Mouse (Mus musculus): ENCODE results near the gene Fzr1. TPM values are rescaled to one million over a fixed set of nuclear protein-coding genes. Genes with fewer than 3 reads are reported as not detected.

Gene Fzr1
- total and polyA plus RNA-seq, 2 experiments from 2014 or later = 98.3 to 147 TPM

DNA sequence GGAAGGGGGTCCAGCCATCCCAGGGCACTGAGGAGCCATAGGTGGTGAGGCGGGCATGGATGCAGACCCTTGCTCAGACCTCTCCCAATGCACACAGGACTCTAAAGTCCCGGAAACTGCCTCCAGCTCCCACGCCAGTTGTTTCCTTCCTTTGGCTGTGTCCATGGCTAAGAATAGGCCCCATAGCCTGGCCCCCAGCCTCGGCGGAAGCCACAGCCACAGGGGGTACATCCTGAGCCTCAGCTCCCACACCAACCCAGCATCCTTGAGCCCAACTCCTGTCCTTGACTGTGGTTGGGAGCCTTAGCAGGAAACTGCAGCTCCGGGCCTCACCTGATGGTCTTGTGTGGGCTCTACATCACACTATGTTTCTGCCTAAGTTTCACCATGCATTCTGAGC lies 51.5 kb downstream of the Fzr1 start:
- Histone ChIP-seq H3K4me3 (ENCODE audit: low read depth, low read length) (no peak overlapping the region), H3K9me3 (ENCODE audit: low read length) (no peaks in the 10 kb centered on the region), H3K9ac (replicated peaks; ENCODE audit: low read length, poor library complexity, severe bottlenecking) (no peak overlapping the region), H3K4me1 (ENCODE audit: insufficient read depth, low read length) (no peaks in the 10 kb centered on the region), H3K4me2 (ENCODE audit: low read depth, low read length, poor library complexity, severe bottlenecking) (no peak overlapping the region), H3K27me3 (ENCODE audit: insufficient read depth, low read length) (no peaks in the 10 kb centered on the region), H3K36me3 (ENCODE audit: insufficient read depth, low read length) (peaks cover 54% of the 10 kb centered on the region), H3K27ac (ENCODE audit: low read depth, low read length) (no peak overlapping the region)
- DNase-seq (ENCODE audit: low spot score) (no peak), ATAC-seq (ENCODE audit: low FRiP score) (no peak)
- WGBS = 78% methylated on average over 6 of the region's 6 CpGs
- TF ChIP-seq CTCF (IDR thresholded peaks at IDR 0.05) = no peak

DNA sequence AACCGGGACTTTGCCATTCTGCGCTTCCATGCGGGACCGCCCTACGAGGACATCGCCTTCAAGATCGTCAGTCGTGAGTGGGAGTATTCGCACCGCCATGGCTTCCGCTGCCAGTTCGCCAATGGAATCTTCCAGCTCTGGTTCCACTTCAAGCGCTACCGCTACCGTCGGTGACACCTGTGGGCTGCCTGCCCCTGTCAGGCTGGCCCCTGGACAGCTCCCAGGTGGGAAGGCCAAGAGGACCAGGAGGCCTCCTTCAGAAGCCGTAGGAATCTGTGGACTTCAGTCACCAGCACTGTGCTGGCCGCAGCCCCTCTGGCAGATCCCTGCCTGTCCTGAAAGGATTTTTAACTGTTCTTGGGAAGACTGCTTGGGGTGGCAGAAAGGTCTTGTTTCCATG lies 52.5 kb downstream of the Fzr1 start:
- WGBS = 92% methylated on average over 18 of the region's 18 CpGs
- no peak for DNase-seq (ENCODE audit: low spot score)
- Histone ChIP-seq H3K27me3 (ENCODE audit: insufficient read depth, low read length) (no peaks in the 10 kb centered on the region), H3K27ac (ENCODE audit: low read depth, low read length) (no peak overlapping the region), H3K9me3 (ENCODE audit: low read length) (no peaks in the 10 kb centered on the region), H3K4me2 (ENCODE audit: low read depth, low read length, poor library complexity, severe bottlenecking) (no peak overlapping the region), H3K4me3 (ENCODE audit: low read depth, low read length) (no peak overlapping the region), H3K9ac (replicated peaks; ENCODE audit: low read length, poor library complexity, severe bottlenecking) (no peak overlapping the region), H3K36me3 (ENCODE audit: insufficient read depth, low read length) (peaks cover 54% of the 10 kb centered on the region), H3K4me1 (ENCODE audit: insufficient read depth, low read length) (no peaks in the 10 kb centered on the region)
- no peak for ATAC-seq (ENCODE audit: low FRiP score)
- no peak for TF ChIP-seq CTCF (IDR thresholded peaks at IDR 0.05)

DNA sequence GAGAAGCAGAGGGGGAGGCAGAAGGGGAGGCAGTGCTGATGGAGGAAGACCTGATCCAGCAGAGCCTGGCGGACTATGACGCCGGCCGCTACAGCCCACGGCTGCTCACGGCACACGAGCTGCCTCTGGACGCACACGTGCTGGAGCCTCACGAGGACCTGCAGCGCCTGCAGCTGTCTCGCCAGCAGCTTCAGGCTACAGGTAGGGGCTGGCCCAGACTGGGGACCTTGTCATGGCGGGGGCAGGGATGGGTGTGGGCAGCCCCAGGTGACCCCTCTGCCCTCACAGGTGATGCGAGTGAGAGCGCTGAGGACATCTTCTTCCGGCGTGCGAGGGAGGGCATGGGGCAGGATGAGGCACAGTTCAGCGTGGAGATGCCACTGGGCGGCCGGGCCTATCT lies 53.1 kb downstream of the Fzr1 start:
- no peak overlapping the region for H3K9ac ChIP-seq (replicated peaks; ENCODE audit: low read length, poor library complexity, severe bottlenecking)
- ATAC-seq (ENCODE audit: low FRiP score) (no peak), DNase-seq (ENCODE audit: low spot score) (no peak)
- H3K4me3 ChIP-seq (ENCODE audit: low read depth, low read length) = no peak overlapping the region
- no peak overlapping the region for H3K4me2 ChIP-seq (ENCODE audit: low read depth, low read length, poor library complexity, severe bottlenecking)
- no peaks in the 10 kb centered on the region for H3K9me3 ChIP-seq (ENCODE audit: low read length)
- 91% methylated on average over 17 of the region's 21 CpGs for WGBS
- peaks cover 54% of the 10 kb centered on the region for H3K36me3 ChIP-seq (ENCODE audit: insufficient read depth, low read length)
- no peaks in the 10 kb centered on the region for H3K4me1 ChIP-seq (ENCODE audit: insufficient read depth, low read length)
- no peak overlapping the region for H3K27ac ChIP-seq (ENCODE audit: low read depth, low read length)
- no peaks in the 10 kb centered on the region for H3K27me3 ChIP-seq (ENCODE audit: insufficient read depth, low read length)
- TF ChIP-seq CTCF (IDR thresholded peaks at IDR 0.05) = no peak

DNA sequence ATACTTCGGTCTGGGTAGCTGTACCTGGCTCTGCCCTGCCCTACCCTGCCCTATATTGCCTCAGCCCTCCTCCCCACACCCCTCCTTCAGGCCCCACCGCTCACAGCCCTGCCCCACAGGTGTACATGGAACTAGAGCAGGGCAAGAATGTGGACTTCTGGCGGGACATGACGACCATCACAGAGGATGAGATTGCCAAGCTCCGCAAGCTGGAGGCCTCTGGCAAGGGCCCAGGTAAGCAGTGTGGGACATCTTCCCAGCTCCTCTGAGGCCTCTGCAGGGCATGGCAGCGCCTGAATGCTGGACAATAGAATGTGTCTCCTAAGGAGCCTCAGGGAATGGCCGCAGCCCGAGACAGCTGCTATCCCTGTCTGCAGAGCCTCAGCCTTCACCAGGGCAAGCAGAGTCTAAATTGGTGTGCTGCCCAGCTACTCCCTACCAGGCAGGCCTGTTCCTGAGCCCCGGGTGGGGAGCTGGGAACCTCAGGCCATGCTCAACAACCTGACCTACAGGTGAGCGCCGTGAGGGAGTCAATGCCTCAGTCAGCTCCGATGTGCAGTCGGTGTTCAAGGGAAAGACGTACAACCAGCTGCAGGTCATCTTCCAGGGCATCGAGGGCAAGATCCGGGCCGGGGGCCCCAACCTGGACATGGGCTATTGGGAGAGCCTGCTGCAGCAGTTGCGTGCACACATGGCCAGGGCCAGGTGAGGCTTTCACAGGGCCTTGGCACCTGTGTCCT lies 54.4 kb downstream of the Fzr1 start:
- 0 out of 2 replicates have a peak, but pooled peaks cover 3% of the 10 kb centered on the region for H3K4me1 ChIP-seq (ENCODE audit: insufficient read depth, low read length)
- H3K27me3 ChIP-seq (ENCODE audit: insufficient read depth, low read length) = no peaks in the 10 kb centered on the region
- H3K4me3 ChIP-seq (ENCODE audit: low read depth, low read length) = no peak overlapping the region
- peaks cover 54% of the 10 kb centered on the region for H3K36me3 ChIP-seq (ENCODE audit: insufficient read depth, low read length)
- ATAC-seq (ENCODE audit: low FRiP score) (no peak), DNase-seq (ENCODE audit: low spot score) (no peak)
- no peak overlapping the region for H3K27ac ChIP-seq (ENCODE audit: low read depth, low read length)
- 97% methylated on average over 18 of the region's 18 CpGs for WGBS
- no peak for TF ChIP-seq CTCF (IDR thresholded peaks at IDR 0.05)
- no peak overlapping the region for H3K9ac ChIP-seq (replicated peaks; ENCODE audit: low read length, poor library complexity, severe bottlenecking)
- no peaks in the 10 kb centered on the region for H3K9me3 ChIP-seq (ENCODE audit: low read length)
- no peak overlapping the region for H3K4me2 ChIP-seq (ENCODE audit: low read depth, low read length, poor library complexity, severe bottlenecking)

DNA sequence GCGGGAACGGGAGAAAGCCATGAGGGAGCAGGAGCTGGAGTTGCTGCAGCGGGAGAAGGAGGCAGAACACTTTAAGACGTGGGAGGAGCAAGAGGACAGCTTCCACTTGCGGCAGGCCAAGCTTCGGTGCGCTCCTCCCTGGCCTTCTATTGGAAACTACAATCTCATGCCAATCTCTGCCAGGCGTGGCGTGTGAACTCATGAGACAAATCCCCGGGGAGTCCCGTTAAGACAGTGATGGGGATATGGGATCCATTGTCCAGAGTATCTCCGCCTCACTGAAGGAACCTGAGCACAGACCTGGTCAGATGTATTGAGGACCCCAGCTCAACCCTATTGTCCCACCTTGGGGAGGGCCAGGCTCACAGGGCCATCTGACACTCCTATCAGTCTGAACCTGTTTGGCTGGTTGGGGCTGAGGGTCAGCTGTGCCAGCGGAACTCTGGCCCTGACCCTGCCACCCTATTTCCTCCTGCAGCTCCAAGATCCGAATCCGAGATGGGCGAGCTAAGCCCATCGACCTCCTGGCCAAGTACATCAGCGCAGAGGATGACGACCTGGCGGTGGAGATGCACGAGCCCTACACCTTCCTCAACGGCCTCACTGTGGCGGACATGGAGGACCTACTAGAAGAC lies 55.1 kb downstream of the Fzr1 start:
- DNase-seq (ENCODE audit: low spot score) (no peak), ATAC-seq (ENCODE audit: low FRiP score) (no peak)
- TF ChIP-seq CTCF (IDR thresholded peaks at IDR 0.05) = no peak
- H3K4me3 ChIP-seq (ENCODE audit: low read depth, low read length) = no peak overlapping the region
- no peaks in the 10 kb centered on the region for H3K27me3 ChIP-seq (ENCODE audit: insufficient read depth, low read length)
- H3K36me3 ChIP-seq (ENCODE audit: insufficient read depth, low read length) = peaks cover 60% of the 10 kb centered on the region
- WGBS = 95% methylated on average over 23 of the region's 23 CpGs
- H3K4me2 ChIP-seq (ENCODE audit: low read depth, low read length, poor library complexity, severe bottlenecking) = no peak overlapping the region
- no peaks in the 10 kb centered on the region for H3K9me3 ChIP-seq (ENCODE audit: low read length)
- H3K4me1 ChIP-seq (ENCODE audit: insufficient read depth, low read length) = 0 out of 2 replicates have a peak, but pooled peaks cover 3% of the 10 kb centered on the region
- H3K9ac ChIP-seq (replicated peaks; ENCODE audit: low read length, poor library complexity, severe bottlenecking) = no peak overlapping the region
- H3K27ac ChIP-seq (ENCODE audit: low read depth, low read length) = no peak overlapping the region

DNA sequence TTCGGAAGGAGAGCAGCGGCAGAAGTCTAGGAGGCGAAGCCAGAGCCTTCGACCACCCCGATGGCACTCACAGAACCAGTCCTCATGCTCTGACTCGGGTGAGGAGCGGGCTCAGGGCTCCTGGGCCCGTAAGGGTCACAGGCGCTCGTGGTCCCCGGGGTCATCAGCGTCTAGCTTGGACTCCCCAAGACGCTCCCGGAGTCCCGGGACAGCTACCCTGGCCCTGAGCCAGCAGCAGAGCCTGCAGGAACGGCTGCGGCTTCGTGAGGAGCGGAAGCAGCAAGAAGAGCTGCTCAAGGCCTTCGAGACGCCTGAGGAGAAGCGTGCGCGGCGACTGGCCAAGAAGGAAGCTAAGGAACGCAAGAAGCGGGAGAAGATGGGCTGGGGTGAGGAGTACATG lies 55.9 kb downstream of the Fzr1 start:
- Histone ChIP-seq H3K9ac (replicated peaks; ENCODE audit: low read length, poor library complexity, severe bottlenecking) (no peak overlapping the region), H3K4me3 (ENCODE audit: low read depth, low read length) (no peak overlapping the region), H3K27ac (ENCODE audit: low read depth, low read length) (no peak overlapping the region), H3K4me2 (ENCODE audit: low read depth, low read length, poor library complexity, severe bottlenecking) (no peak overlapping the region), H3K9me3 (ENCODE audit: low read length) (no peaks in the 10 kb centered on the region), H3K4me1 (ENCODE audit: insufficient read depth, low read length) (0 out of 2 replicates have a peak, but pooled peaks cover 3% of the 10 kb centered on the region), H3K27me3 (ENCODE audit: insufficient read depth, low read length) (no peaks in the 10 kb centered on the region), H3K36me3 (ENCODE audit: insufficient read depth, low read length) (peaks cover 62% of the 10 kb centered on the region)
- 95% methylated on average over 27 of the region's 27 CpGs for WGBS
- no peak for TF ChIP-seq CTCF (IDR thresholded peaks at IDR 0.05)
- no peak for DNase-seq (ENCODE audit: low spot score)
- no peak for ATAC-seq (ENCODE audit: low FRiP score)

Measured in midbrain, postnatal 0 days (tissue).